Mouse (Mus musculus): ENCODE measurements around the gene D630003M21Rik.

- no peak for TF ChIP-seq ZC3H11A (IDR thresholded peaks at IDR 0.05; ENCODE audit: borderline replicate concordance, low read depth, low read length)
- TF ChIP-seq CHD2 (IDR thresholded peaks at IDR 0.05; ENCODE audit: low read depth, low read length) = no peak
- no peak for TF ChIP-seq HCFC1 (IDR thresholded peaks at IDR 0.05; ENCODE audit: borderline replicate concordance, insufficient read depth, low read length)
- no peak for TF ChIP-seq MAFK (IDR thresholded peaks at IDR 0.05; ENCODE audit: insufficient read depth, low read depth, low read length)
- no peak for TF ChIP-seq ZNF384 (IDR thresholded peaks at IDR 0.05; ENCODE audit: low read depth, low read length)
Observed at GRCm38 (mm10) chr2:158245072-158245817, 16.2 kb upstream of the D630003M21Rik start.
